Mouse (Mus musculus) liver, adult 2 months (tissue): ENCODE data around the gene Gbx1.

ENCODE experiments used
- CTCF ChIP-seq: fragments of 200-500 bp; IDR thresholded peaks from 2 replicates; pipeline ENCODE4 v1.5.1; 2011; ENCODE audit warnings: low read depth, low read length, control low read depth
- POLR2A ChIP-seq: fragments of 200-500 bp; IDR thresholded peaks from 2 replicates; pipeline ENCODE4 v1.6.1; 2011; ENCODE audit warnings: low read length, control low read depth; ENCODE audit not compliant: insufficient read depth; ENCODE audit errors: extremely low read depth

- TF ChIP-seq POLR2A (no peak), CTCF (no peak)
These were observed 60.2 kb downstream of the Gbx1 start for GRCm38 (mm10) chr5:24466762-24467161.
